Mouse (Mus musculus): ENCODE measurements at regions not wholly inside any gene's neighbourhood (a gene's known extent, or its start where the extent isn't known, plus 50 kb on each side); places are given as distances from the start of the nearest gene placed in this dataset.

GRCm38 (mm10) chr16:30733478-30733877, 134.0 kb downstream of the Fam43a start:
- WGBS: 73% methylated on average over 11 of the region's 11 CpGs
- H3K27ac ChIP-seq (ENCODE audit: low read depth, low read length): no peak overlapping the region
- DNase-seq (ENCODE audit: low spot score): peak; percentile 49

GRCm38 (mm10) chr16:30735360-30735759, 135.8 kb downstream of the Fam43a start:
- Histone ChIP-seq H3K4me1 (replicated peaks; ENCODE audit: control insufficient read depth, insufficient read depth, low read length) (no peaks in the 10 kb centered on the region), H3K27me3 (ENCODE audit: control insufficient read depth, insufficient read depth, low read length) (no peaks in the 10 kb centered on the region), H3K9ac (ENCODE audit: low read length) (no peak overlapping the region), H3K4me3 (ENCODE audit: low read depth, low read length) (no peak overlapping the region), H3K27ac (ENCODE audit: low read depth, low read length) (no peak overlapping the region), H3K9me3 (ENCODE audit: control insufficient read depth, low read length) (no peaks in the 10 kb centered on the region), H3K36me3 (ENCODE audit: control insufficient read depth, insufficient read depth, low read length) (no peaks in the 10 kb centered on the region), H3K4me2 (ENCODE audit: low read depth, low read length, severe bottlenecking) (no peak overlapping the region)
- no peak for ATAC-seq (replicated peaks; ENCODE audit: low FRiP score)
- DNase-seq (ENCODE audit: low spot score): peak; percentile 37
- 48% methylated on average over 3 of the region's 3 CpGs for WGBS

More at GRCm38 (mm10) chr16:30733478-30733877, 134.0 kb downstream of the Fam43a start:
- Histone ChIP-seq H3K9ac (ENCODE audit: low read length) (no peak overlapping the region), H3K36me3 (ENCODE audit: control insufficient read depth, insufficient read depth, low read length) (no peaks in the 10 kb centered on the region), H3K9me3 (ENCODE audit: control insufficient read depth, low read length) (no peaks in the 10 kb centered on the region), H3K4me2 (ENCODE audit: low read depth, low read length, severe bottlenecking) (no peak overlapping the region), H3K27me3 (ENCODE audit: control insufficient read depth, insufficient read depth, low read length) (no peaks in the 10 kb centered on the region), H3K4me3 (ENCODE audit: low read depth, low read length) (no peak overlapping the region), H3K4me1 (replicated peaks; ENCODE audit: control insufficient read depth, insufficient read depth, low read length) (no peaks in the 10 kb centered on the region)
- ATAC-seq (replicated peaks; ENCODE audit: low FRiP score): no peak

DNA sequence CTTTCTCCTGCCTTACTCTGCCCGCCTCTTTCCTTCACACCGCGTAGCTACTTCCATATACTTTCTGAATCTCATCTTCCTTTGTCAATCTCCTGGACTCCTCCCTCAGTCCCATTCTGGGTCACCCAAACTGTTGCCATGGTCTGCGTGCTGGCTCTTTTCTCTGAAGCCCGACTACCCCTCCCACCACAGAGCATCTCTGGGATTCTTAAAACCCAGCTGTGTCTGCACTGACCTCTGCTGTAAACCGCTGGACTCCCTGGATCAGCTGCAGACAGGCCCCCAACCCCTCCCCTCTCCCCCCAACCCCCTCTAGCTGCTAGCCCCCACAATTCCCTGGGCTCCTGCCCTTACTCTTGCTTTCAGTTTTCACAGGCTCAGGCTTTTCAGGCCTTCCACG, 136.4 kb downstream of the Fam43a start:
- ATAC-seq (replicated peaks; ENCODE audit: low FRiP score): no peak
- H3K9me3 ChIP-seq (ENCODE audit: control insufficient read depth, low read length): no peaks in the 10 kb centered on the region
- WGBS: 30% methylated on average over 7 of the region's 7 CpGs
- no peak overlapping the region for H3K4me3 ChIP-seq (ENCODE audit: low read depth, low read length)
- DNase-seq (ENCODE audit: low spot score): peak; percentile 47
- no peak overlapping the region for H3K27ac ChIP-seq (ENCODE audit: low read depth, low read length)
- H3K9ac ChIP-seq (ENCODE audit: low read length): no peak overlapping the region
- no peak overlapping the region for H3K4me2 ChIP-seq (ENCODE audit: low read depth, low read length, severe bottlenecking)
- no peaks in the 10 kb centered on the region for H3K4me1 ChIP-seq (replicated peaks; ENCODE audit: control insufficient read depth, insufficient read depth, low read length)
- no peaks in the 10 kb centered on the region for H3K27me3 ChIP-seq (ENCODE audit: control insufficient read depth, insufficient read depth, low read length)
- no peaks in the 10 kb centered on the region for H3K36me3 ChIP-seq (ENCODE audit: control insufficient read depth, insufficient read depth, low read length)

GRCm38 (mm10) chr16:30736662-30737326, 137.3 kb downstream of the Fam43a start:
- H3K36me3 ChIP-seq (ENCODE audit: control insufficient read depth, insufficient read depth, low read length): no peaks in the 10 kb centered on the region
- no peak overlapping the region for H3K9ac ChIP-seq (ENCODE audit: low read length)
- H3K4me2 ChIP-seq (ENCODE audit: low read depth, low read length, severe bottlenecking): no peak overlapping the region
- ATAC-seq (replicated peaks; ENCODE audit: low FRiP score) (no peak), DNase-seq (ENCODE audit: low spot score) (peak; percentile 47)
- 81% methylated on average over 17 of the region's 17 CpGs for WGBS
- no peaks in the 10 kb centered on the region for H3K4me1 ChIP-seq (replicated peaks; ENCODE audit: control insufficient read depth, insufficient read depth, low read length)
- H3K27ac ChIP-seq (ENCODE audit: low read depth, low read length): no peak overlapping the region
- no peaks in the 10 kb centered on the region for H3K9me3 ChIP-seq (ENCODE audit: control insufficient read depth, low read length)
- no peaks in the 10 kb centered on the region for H3K27me3 ChIP-seq (ENCODE audit: control insufficient read depth, insufficient read depth, low read length)
- H3K4me3 ChIP-seq (ENCODE audit: low read depth, low read length): no peak overlapping the region

DNA sequence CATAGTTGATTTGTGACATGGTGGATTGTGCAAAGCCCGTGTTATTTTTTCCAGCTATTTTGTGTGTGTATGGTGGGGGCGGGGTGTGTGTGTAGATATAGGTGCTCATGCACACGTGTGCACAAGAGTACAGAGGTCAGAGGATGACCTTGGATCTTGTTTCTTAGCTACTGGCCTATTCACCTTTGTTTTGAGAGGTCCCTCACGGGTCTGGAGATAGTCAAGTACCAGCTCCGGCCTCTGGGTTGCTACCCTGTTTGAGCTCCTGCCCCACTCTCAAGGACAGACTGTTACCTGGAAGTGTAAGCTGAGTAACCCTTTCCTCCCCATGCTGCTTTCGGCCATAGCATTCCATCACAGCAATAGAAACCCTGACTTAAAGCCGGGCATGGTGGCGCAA, 138.0 kb downstream of the Fam43a start:
- ATAC-seq (replicated peaks; ENCODE audit: low FRiP score): no peak
- H3K4me1 ChIP-seq (replicated peaks; ENCODE audit: control insufficient read depth, insufficient read depth, low read length): no peaks in the 10 kb centered on the region
- 86% methylated on average over 8 of the region's 8 CpGs for WGBS

GRCm38 (mm10) chr16:30739651-30740050, 140.1 kb downstream of the Fam43a start:
- H3K9ac ChIP-seq (ENCODE audit: low read length): no peak overlapping the region
- no peak for DNase-seq (ENCODE audit: low spot score)
- no peaks in the 10 kb centered on the region for H3K4me1 ChIP-seq (replicated peaks; ENCODE audit: control insufficient read depth, insufficient read depth, low read length)
- no peaks in the 10 kb centered on the region for H3K36me3 ChIP-seq (ENCODE audit: control insufficient read depth, insufficient read depth, low read length)
- H3K27ac ChIP-seq (ENCODE audit: low read depth, low read length): no peak overlapping the region
- 86% methylated on average over 7 of the region's 7 CpGs for WGBS
- ATAC-seq (replicated peaks; ENCODE audit: low FRiP score): no peak
- no peaks in the 10 kb centered on the region for H3K9me3 ChIP-seq (ENCODE audit: control insufficient read depth, low read length)
- H3K4me2 ChIP-seq (ENCODE audit: low read depth, low read length, severe bottlenecking): no peak overlapping the region
- H3K4me3 ChIP-seq (ENCODE audit: low read depth, low read length): no peak overlapping the region
- no peaks in the 10 kb centered on the region for H3K27me3 ChIP-seq (ENCODE audit: control insufficient read depth, insufficient read depth, low read length)

More for the DNA sequence above, 138.0 kb downstream of the Fam43a start:
- Histone ChIP-seq H3K4me2 (ENCODE audit: low read depth, low read length, severe bottlenecking) (no peak overlapping the region), H3K36me3 (ENCODE audit: control insufficient read depth, insufficient read depth, low read length) (no peaks in the 10 kb centered on the region), H3K9me3 (ENCODE audit: control insufficient read depth, low read length) (no peaks in the 10 kb centered on the region), H3K9ac (ENCODE audit: low read length) (no peak overlapping the region), H3K27ac (ENCODE audit: low read depth, low read length) (no peak overlapping the region), H3K4me3 (ENCODE audit: low read depth, low read length) (no peak overlapping the region), H3K27me3 (ENCODE audit: control insufficient read depth, insufficient read depth, low read length) (no peaks in the 10 kb centered on the region)
- no peak for DNase-seq (ENCODE audit: low spot score)

DNA sequence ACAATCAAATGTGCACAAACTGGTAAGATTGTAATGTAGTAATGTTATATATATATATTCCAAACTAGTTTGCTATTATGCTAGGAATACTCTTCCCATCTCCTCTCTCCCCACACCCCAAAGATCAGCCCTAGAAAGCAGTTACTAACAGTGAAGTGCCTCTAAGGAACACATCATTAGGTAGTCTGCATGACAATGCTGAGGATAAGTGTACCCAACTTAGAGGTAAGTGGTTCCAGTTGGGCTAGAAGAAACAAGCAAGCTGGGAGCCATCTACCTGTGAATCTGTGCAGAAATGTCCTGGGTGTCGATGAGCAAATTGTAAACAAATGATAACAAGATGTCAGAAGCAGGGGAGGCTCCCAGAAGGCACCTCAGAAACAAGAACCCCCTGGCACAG, 141.7 kb downstream of the Fam43a start:
- Histone ChIP-seq H3K27me3 (ENCODE audit: control insufficient read depth, insufficient read depth, low read length) (no peaks in the 10 kb centered on the region), H3K4me2 (ENCODE audit: low read depth, low read length, severe bottlenecking) (no peak overlapping the region), H3K36me3 (ENCODE audit: control insufficient read depth, insufficient read depth, low read length) (no peaks in the 10 kb centered on the region), H3K27ac (ENCODE audit: low read depth, low read length) (no peak overlapping the region), H3K4me1 (replicated peaks; ENCODE audit: control insufficient read depth, insufficient read depth, low read length) (0 out of 2 replicates have a peak, but pooled peaks cover 2% of the 10 kb centered on the region), H3K9ac (ENCODE audit: low read length) (no peak overlapping the region), H3K4me3 (ENCODE audit: low read depth, low read length) (no peak overlapping the region), H3K9me3 (ENCODE audit: control insufficient read depth, low read length) (no peaks in the 10 kb centered on the region)
- WGBS: 91% methylated on average over 1 of the region's 1 CpGs
- ATAC-seq (replicated peaks; ENCODE audit: low FRiP score) (no peak), DNase-seq (ENCODE audit: low spot score) (no peak)

DNA sequence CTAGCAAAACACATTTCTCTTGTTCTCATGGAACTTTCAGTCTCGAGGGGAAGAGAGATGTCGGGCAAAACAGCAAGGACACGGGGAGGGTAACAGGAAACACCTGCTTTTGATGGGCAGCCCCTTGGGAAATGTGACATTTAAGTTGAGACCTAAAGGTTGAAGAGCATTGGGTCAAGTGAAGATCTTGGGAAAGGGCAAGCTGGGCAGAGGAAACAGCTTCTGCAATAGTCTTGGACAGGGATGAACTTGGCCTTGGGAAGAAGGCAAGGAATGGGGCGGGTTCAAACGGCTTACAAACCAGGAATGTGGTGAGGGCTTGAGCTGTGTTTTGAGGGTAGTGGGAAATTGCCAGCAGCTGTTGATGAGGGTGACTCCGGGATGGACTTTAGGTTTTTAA, 143.0 kb downstream of the Fam43a start:
- ATAC-seq (replicated peaks; ENCODE audit: low FRiP score) (no peak), DNase-seq (ENCODE audit: low spot score) (no peak)
- Histone ChIP-seq H3K27me3 (ENCODE audit: control insufficient read depth, insufficient read depth, low read length) (no peaks in the 10 kb centered on the region), H3K4me2 (ENCODE audit: low read depth, low read length, severe bottlenecking) (no peak overlapping the region), H3K36me3 (ENCODE audit: control insufficient read depth, insufficient read depth, low read length) (no peaks in the 10 kb centered on the region), H3K9ac (ENCODE audit: low read length) (no peak overlapping the region), H3K4me1 (replicated peaks; ENCODE audit: control insufficient read depth, insufficient read depth, low read length) (0 out of 2 replicates have a peak, but pooled peaks cover 2% of the 10 kb centered on the region), H3K9me3 (ENCODE audit: control insufficient read depth, low read length) (no peaks in the 10 kb centered on the region), H3K27ac (ENCODE audit: low read depth, low read length) (no peak overlapping the region), H3K4me3 (ENCODE audit: low read depth, low read length) (no peak overlapping the region)
- 75% methylated on average over 6 of the region's 6 CpGs for WGBS

- H3K9me3 ChIP-seq (ENCODE audit: control insufficient read depth, low read length): no peaks in the 10 kb centered on the region
- no peak overlapping the region for H3K9ac ChIP-seq (ENCODE audit: low read length)
- no peaks in the 10 kb centered on the region for H3K27me3 ChIP-seq (ENCODE audit: control insufficient read depth, insufficient read depth, low read length)
- no peak overlapping the region for H3K4me2 ChIP-seq (ENCODE audit: low read depth, low read length, severe bottlenecking)
- WGBS: 78% methylated on average over 4 of the region's 4 CpGs
- no peak overlapping the region for H3K27ac ChIP-seq (ENCODE audit: low read depth, low read length)
- no peak for DNase-seq (ENCODE audit: low spot score)
- 0 out of 2 replicates have a peak, but pooled peaks cover 2% of the 10 kb centered on the region for H3K4me1 ChIP-seq (replicated peaks; ENCODE audit: control insufficient read depth, insufficient read depth, low read length)
- H3K4me3 ChIP-seq (ENCODE audit: low read depth, low read length): no peak overlapping the region
- no peaks in the 10 kb centered on the region for H3K36me3 ChIP-seq (ENCODE audit: control insufficient read depth, insufficient read depth, low read length)
- ATAC-seq (replicated peaks; ENCODE audit: low FRiP score): no peak
These were observed 144.0 kb downstream of the Fam43a start for GRCm38 (mm10) chr16:30743566-30743965.
